ENCODE assay signal across 8 mouse cellular contexts in the genomic region with DNA sequence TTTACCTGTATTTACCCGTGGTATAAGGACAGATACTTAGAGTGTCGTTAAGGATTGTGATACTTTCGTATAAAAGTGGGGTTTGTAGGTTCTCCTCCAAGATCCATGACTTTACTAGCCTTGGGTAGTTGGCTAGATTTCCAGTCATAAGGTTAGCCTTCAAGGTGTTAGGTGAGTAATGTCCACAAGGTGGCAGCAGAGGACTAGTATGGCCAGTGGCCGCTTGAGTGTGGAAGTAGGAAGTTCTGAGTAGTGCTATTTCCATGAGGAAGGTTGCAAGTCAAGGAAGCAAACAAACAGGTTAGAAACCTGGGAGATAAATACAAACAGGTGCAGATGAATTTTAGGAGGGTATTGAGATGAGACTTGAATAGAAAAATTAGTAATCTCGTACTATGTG.
DNase-seq lines count a peak whose midpoint lies in the region; ATAC-seq lines count a peak whose summit lies in the region.

No protein-coding gene starts in this region.

- peaks cover 6% of the 10 kb centered on the region for H3K4me1 ChIP-seq in embryonic facial prominence, embryonic 10.5 days
- peaks cover 7% of the 10 kb centered on the region; the same call in 1 of the 2 replicates for H3K4me1 ChIP-seq in limb, embryonic 10.5 days
- 0 out of 2 replicates have a peak, but pooled peaks cover 6% of the 10 kb centered on the region for H3K4me1 ChIP-seq in midbrain, embryonic 15.5 days

- DNase-seq in 3T3-L1 (ENCODE audit: low read depth, low spot score), result peak; percentile 94
- DNase-seq in adrenal gland, adult 8-10 months, result peak; percentile 28
- DNase-seq in embryonic facial prominence, embryonic 10.5 days (ENCODE audit: low spot score), result peak; percentile 78
- peak; percentile 46 to 81 for DNase-seq in heart, adult 18-20 months
- peak; percentile 68 for DNase-seq in kidney, adult 18-20 months
- DNase-seq in limb, embryonic 10.5 days (ENCODE audit: low spot score), result peak; percentile 82
- DNase-seq in spleen, postnatal 36 days (ENCODE audit: low spot score in 2 of 2), result peak; percentile 16 to 17

- H3K27me3 ChIP-seq in embryonic facial prominence, embryonic 10.5 days (replicated peaks; ENCODE audit: low read depth, poor library complexity, severe bottlenecking), result peaks cover 22% of the 10 kb centered on the region
- H3K27me3 ChIP-seq in limb, embryonic 10.5 days (ENCODE audit: low read depth, poor library complexity, severe bottlenecking), result peaks cover 20% of the 10 kb centered on the region
- H3K27me3 ChIP-seq in midbrain, embryonic 15.5 days (replicated peaks), result no peaks in the 10 kb centered on the region

- no peak overlapping the region for H3K27ac ChIP-seq in embryonic facial prominence, embryonic 10.5 days (replicated peaks)
- H3K27ac ChIP-seq in limb, embryonic 10.5 days, result no peak overlapping the region
- H3K27ac ChIP-seq in midbrain, embryonic 15.5 days, result no peak overlapping the region

- H3K9me3 ChIP-seq in embryonic facial prominence, embryonic 10.5 days, result no peaks in the 10 kb centered on the region
- no peaks in the 10 kb centered on the region for H3K9me3 ChIP-seq in limb, embryonic 10.5 days (replicated peaks)
- H3K9me3 ChIP-seq in midbrain, embryonic 15.5 days, result no peaks in the 10 kb centered on the region

- H3K4me3 ChIP-seq in embryonic facial prominence, embryonic 10.5 days, result 0 out of 2 replicates have a peak overlapping the region, but pooled peaks have one; percentile 38
- no peak overlapping the region for H3K4me3 ChIP-seq in limb, embryonic 10.5 days
- no peak overlapping the region for H3K4me3 ChIP-seq in midbrain, embryonic 15.5 days

- no peak overlapping the region for H3K9ac ChIP-seq in midbrain, embryonic 15.5 days

- peak overlapping the region; percentile 33; the same call in 1 of the 2 replicates for H3K4me2 ChIP-seq in midbrain, embryonic 15.5 days

- no peaks in the 10 kb centered on the region for H3K36me3 ChIP-seq in embryonic facial prominence, embryonic 10.5 days (replicated peaks)
- H3K36me3 ChIP-seq in limb, embryonic 10.5 days, result no peaks in the 10 kb centered on the region
- H3K36me3 ChIP-seq in midbrain, embryonic 15.5 days (replicated peaks), result no peaks in the 10 kb centered on the region

- peak; percentile 84 for ATAC-seq in midbrain, embryonic 15.5 days (replicated peaks)

- WGBS in embryonic facial prominence, embryonic 10.5 days, result 5% methylated on average over 5 of the region's 5 CpGs
- 5% methylated on average over 5 of the region's 5 CpGs for WGBS in limb, embryonic 10.5 days
- 7% methylated on average over 5 of the region's 5 CpGs for WGBS in midbrain, embryonic 15.5 days

Comparison
In these comparisons a context has a peak if more than half of its experiments do, and no peak if none do; other contexts are left out.
1. DNase-seq: peak in every context shown above with its lines; median percentile 94 in 3T3-L1; 82 in limb, embryonic 10.5 days; 78 in embryonic facial prominence, embryonic 10.5 days; 68 in kidney, adult 18-20 months; 64 in heart, adult 18-20 months; 28 in adrenal gland, adult 8-10 months; 16 in spleen, postnatal 36 days.